Mouse (Mus musculus): Measurements from ENCODE around the gene Vwa3a. TPM values are rescaled to one million over a fixed set of nuclear protein-coding genes. Genes with fewer than 3 reads are reported as not detected.

The Vwa3a gene
- total and polyA plus RNA-seq, 2 experiments from 2014 or later = 1.6 to 2.4 TPM

DNA sequence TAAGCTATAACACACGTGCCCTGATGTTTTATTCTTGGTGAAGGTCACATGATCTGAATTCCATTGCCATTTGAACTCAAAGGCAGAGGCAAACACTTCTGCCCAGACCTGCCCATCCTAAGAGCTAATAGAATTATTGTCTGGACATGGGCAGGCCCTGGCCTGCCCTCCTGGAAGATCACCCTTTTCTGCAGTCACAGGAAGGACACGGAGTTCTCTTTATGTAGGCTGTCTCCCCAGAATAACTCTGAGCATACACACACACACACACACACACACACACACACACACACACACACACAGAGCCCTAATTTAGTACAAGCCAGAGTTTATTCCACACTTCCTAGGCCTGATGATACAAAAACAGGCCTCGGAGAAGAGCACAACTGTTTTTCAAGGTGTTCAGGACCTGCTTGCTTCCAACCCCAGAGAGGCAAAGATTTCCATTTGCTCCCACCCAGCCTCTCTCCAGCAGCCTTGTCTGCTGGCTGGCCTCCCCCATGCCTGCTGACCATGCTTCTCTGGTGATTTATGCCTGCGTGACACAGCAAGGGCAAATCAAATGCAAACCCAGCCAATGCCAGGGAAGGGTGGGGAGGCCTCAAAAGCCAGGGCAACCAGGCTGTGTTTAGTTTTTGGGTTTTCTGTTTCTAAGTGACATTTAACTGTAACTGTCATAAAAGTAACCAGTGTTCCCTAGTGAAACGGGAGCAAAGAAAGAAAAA is 99.5 kb downstream of the Vwa3a start:
- WGBS = 74% methylated on average over 5 of the region's 5 CpGs
- no peak overlapping the region for H3K4me3 ChIP-seq (ENCODE audit: low read length)
- no peak overlapping the region for H3K27ac ChIP-seq
- H3K9ac ChIP-seq (replicated peaks; ENCODE audit: low read length) = no peak overlapping the region
- H3K27me3 ChIP-seq (ENCODE audit: insufficient read depth, low read length) = no peaks in the 10 kb centered on the region
- ATAC-seq (no peak), DNase-seq (ENCODE audit: low spot score) (no peak)
- TF ChIP-seq CTCF (IDR thresholded peaks at IDR 0.05; ENCODE audit: low read depth) = no peak
- H3K4me1 ChIP-seq (ENCODE audit: insufficient read depth, low read length) = peaks cover 2% of the 10 kb centered on the region; the same call in 1 of the 2 replicates
- H3K4me2 ChIP-seq (ENCODE audit: low read depth, low read length) = no peak overlapping the region
- H3K36me3 ChIP-seq (ENCODE audit: insufficient read depth, low read length) = no peaks in the 10 kb centered on the region
- H3K9me3 ChIP-seq (ENCODE audit: low read length) = no peaks in the 10 kb centered on the region

DNA sequence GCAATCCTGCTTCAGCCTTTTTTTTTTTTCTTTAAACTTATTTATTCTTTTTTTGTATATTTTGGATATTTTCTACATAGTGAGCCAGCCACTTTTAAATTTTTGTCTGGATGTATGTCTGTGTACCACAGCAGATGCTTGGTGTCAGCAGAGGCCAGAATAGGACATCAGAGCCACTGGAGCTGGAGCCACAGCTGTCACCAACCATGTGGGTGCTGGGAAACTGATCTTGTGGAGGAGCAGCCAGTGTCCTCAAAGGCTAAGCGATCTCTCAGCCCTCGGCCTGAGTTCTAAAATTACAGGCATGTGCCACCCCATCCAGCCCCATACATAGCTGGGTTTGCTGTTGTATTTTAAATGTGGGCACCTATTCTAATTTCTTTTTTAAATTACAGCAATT is 100.7 kb downstream of the Vwa3a start:
- no peak overlapping the region for H3K9ac ChIP-seq (replicated peaks; ENCODE audit: low read length)
- DNase-seq (ENCODE audit: low spot score) = no peak
- H3K4me3 ChIP-seq (ENCODE audit: low read length) = no peak overlapping the region
- no peaks in the 10 kb centered on the region for H3K9me3 ChIP-seq (ENCODE audit: low read length)
- no peak overlapping the region for H3K4me2 ChIP-seq (ENCODE audit: low read depth, low read length)
- no peak overlapping the region for H3K27ac ChIP-seq
- H3K27me3 ChIP-seq (ENCODE audit: insufficient read depth, low read length) = no peaks in the 10 kb centered on the region
- no peak for TF ChIP-seq CTCF (IDR thresholded peaks at IDR 0.05; ENCODE audit: low read depth)
- WGBS = 82% methylated on average over 2 of the region's 2 CpGs
- no peaks in the 10 kb centered on the region for H3K36me3 ChIP-seq (ENCODE audit: insufficient read depth, low read length)
- ATAC-seq = no peak
- peaks cover 14% of the 10 kb centered on the region; the same call in 1 of the 2 replicates for H3K4me1 ChIP-seq (ENCODE audit: insufficient read depth, low read length)

DNA sequence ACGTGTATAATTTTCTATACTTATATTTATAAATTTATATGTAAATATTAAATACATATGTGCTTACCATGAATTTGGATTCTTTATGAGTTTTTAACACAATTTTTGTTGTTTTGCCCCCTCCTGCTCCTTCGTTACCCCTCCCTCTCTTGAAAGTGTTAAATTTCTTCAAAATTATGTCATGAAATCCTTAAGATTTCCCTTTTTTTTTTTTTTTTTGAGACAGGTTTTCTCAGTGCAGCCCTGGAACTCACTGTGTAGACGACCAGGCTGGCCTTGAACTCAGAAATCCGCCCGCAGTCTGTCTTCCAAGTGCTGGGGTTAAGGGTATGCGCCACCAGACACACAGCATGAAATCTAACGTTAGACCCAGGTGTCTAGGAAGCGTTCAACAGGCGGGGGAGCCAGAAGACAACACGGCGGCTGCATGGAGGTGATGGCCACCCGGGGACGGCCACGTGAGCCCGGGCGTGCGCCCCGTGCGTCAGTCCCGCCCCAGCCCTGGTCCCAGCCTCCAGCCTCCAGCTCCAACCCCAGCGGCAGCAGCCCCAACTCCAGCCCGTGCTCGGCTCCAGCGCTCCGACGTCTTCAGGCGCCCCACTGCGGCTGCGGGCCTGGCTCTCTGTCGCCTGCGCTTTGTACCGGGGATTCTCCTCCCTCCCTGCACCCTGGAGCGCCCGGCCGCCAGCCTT is 103.4 kb downstream of the Vwa3a start, which contains the start of gene Eef2k:
Gene Eef2k (plus strand): TSS at position 487 of the 692 bp plus-strand sequence.
- DNase-seq (ENCODE audit: low spot score) = peak; percentile 90
- no peak for TF ChIP-seq CTCF (IDR thresholded peaks at IDR 0.05; ENCODE audit: low read depth)
- Histone ChIP-seq H3K27ac (peak within 1 kb of the TSS; percentile 98), H3K4me2 (ENCODE audit: low read depth, low read length) (peak within 1 kb of the TSS; percentile 81), H3K27me3 (ENCODE audit: insufficient read depth, low read length) (no peaks in the 10 kb centered on the region), H3K36me3 (ENCODE audit: insufficient read depth, low read length) (no peaks in the 10 kb centered on the region), H3K9ac (replicated peaks; ENCODE audit: low read length) (peak within 1 kb of the TSS; percentile 94), H3K4me1 (ENCODE audit: insufficient read depth, low read length) (peaks cover 14% of the 10 kb centered on the region; the same call in 1 of the 2 replicates), H3K4me3 (ENCODE audit: low read length) (peak within 1 kb of the TSS; percentile 82), H3K9me3 (ENCODE audit: low read length) (no peaks in the 10 kb centered on the region)
- WGBS = 3% methylated on average over 33 of the region's 35 CpGs
- ATAC-seq = peak; percentile 92

DNA sequence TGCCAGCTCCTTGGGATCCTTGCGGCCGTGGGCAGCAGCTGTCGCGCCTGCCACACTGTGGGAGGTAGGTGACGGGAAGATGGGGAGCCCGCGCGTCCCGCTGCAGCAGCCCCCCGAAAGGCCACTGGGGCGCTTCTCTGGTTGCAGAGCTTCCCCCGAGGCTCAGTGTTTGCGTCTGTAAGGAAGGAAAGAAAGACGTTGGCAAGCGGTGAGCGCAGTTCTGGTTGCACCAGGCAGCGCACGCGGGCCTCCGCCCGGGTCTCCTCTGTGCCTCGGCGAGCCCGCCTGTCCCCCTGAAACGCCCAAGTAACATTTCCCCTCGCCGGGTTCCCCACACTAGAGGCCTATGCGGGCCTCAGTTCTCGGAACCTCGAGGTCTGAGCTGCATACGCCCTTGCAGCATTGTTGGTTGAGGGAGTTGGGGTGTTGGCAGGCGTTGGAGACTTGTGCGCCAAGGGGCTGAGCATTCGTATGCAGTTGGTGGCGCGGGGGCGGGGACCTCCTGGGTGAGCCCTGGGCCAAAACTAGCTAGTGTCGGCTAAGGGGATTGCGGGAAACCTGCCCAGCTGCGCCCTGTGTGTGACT is 104.0 kb downstream of the Vwa3a start:
- peak; percentile 89 for ATAC-seq
- Histone ChIP-seq H3K4me1 (ENCODE audit: insufficient read depth, low read length) (peaks cover 14% of the 10 kb centered on the region; the same call in 1 of the 2 replicates), H3K27me3 (ENCODE audit: insufficient read depth, low read length) (no peaks in the 10 kb centered on the region), H3K27ac (peak overlapping the region; percentile 98), H3K36me3 (ENCODE audit: insufficient read depth, low read length) (no peaks in the 10 kb centered on the region), H3K4me3 (ENCODE audit: low read length) (peak overlapping the region; percentile 82), H3K9ac (replicated peaks; ENCODE audit: low read length) (peak overlapping the region; percentile 94), H3K4me2 (ENCODE audit: low read depth, low read length) (peak overlapping the region; percentile 81), H3K9me3 (ENCODE audit: low read length) (no peaks in the 10 kb centered on the region)
- WGBS = 0% methylated on average over 40 of the region's 40 CpGs
- TF ChIP-seq CTCF (IDR thresholded peaks at IDR 0.05; ENCODE audit: low read depth) = peak; percentile 17; the same call in 1 of the 2 replicates
- peak; percentile 93 for DNase-seq (ENCODE audit: low spot score)

DNA sequence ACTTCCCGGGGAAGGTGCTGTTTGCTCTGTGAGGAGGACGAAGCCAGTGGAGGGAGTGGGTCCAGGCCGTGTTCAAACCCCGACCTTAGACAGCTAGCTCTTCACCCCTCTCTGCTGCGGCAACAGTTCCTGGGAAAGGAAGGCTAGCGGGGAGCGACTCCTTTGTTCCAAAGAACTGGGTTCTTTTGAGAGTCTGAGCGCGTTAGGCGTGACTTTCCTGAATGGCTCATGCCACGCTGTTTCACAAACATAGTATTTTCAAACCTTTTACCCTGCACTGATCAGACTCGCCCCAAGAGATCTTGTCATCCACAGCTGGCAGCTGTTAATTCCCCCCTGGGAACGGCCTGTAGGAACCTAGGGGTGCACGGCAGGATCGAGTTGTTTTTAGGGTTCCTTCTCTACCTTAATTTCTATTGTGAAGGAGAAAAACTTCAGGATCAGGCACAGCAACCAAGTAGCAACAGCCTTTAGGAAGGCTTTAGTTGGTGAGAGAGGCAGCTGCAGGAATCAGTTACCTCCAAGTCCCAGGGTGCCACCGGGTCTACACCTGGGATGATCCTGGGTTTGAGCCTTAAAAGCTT is 104.8 kb downstream of the Vwa3a start:
- ATAC-seq (no peak; the same call in 1 of the 2 replicates), DNase-seq (ENCODE audit: low spot score) (peak; percentile 50)
- 2% methylated on average over 16 of the region's 16 CpGs for WGBS
- peaks cover 14% of the 10 kb centered on the region; the same call in 1 of the 2 replicates for H3K4me1 ChIP-seq (ENCODE audit: insufficient read depth, low read length)
- H3K4me2 ChIP-seq (ENCODE audit: low read depth, low read length) = peak overlapping the region; percentile 81
- H3K9ac ChIP-seq (replicated peaks; ENCODE audit: low read length) = peak overlapping the region; percentile 94
- H3K9me3 ChIP-seq (ENCODE audit: low read length) = no peaks in the 10 kb centered on the region
- no peaks in the 10 kb centered on the region for H3K27me3 ChIP-seq (ENCODE audit: insufficient read depth, low read length)
- peak overlapping the region; percentile 82 for H3K4me3 ChIP-seq (ENCODE audit: low read length)
- peak overlapping the region; percentile 98 for H3K27ac ChIP-seq
- no peak for TF ChIP-seq CTCF (IDR thresholded peaks at IDR 0.05; ENCODE audit: low read depth)
- no peaks in the 10 kb centered on the region for H3K36me3 ChIP-seq (ENCODE audit: insufficient read depth, low read length)

DNA sequence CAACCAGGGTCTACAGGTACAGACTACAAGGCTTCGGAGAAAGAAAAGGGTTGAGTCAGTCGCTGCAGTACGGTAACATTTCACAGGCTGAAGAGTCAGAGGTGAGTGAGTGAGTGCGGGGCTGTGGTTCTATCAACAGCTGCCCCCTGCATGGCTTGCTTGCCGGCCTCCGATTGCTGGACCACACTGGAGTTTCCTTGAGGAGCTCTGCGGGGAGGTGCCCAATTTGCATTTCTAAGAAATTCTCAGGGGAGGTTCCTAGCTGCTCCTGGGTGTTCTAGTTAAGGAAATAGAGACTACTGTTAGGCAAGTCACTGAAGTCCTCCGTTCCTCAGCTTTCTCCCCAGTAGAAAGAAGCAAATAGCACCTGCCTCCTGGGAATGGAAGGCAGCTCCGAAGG is 105.6 kb downstream of the Vwa3a start:
- Histone ChIP-seq H3K4me2 (ENCODE audit: low read depth, low read length) (peak overlapping the region; percentile 81), H3K36me3 (ENCODE audit: insufficient read depth, low read length) (no peaks in the 10 kb centered on the region), H3K27ac (no peak overlapping the region), H3K4me3 (ENCODE audit: low read length) (peak overlapping the region; percentile 82), H3K27me3 (ENCODE audit: insufficient read depth, low read length) (no peaks in the 10 kb centered on the region), H3K4me1 (ENCODE audit: insufficient read depth, low read length) (peaks cover 14% of the 10 kb centered on the region; the same call in 1 of the 2 replicates), H3K9ac (replicated peaks; ENCODE audit: low read length) (peak overlapping the region; percentile 94; the same call in 1 of the 2 replicates), H3K9me3 (ENCODE audit: low read length) (no peaks in the 10 kb centered on the region)
- no peak for TF ChIP-seq CTCF (IDR thresholded peaks at IDR 0.05; ENCODE audit: low read depth)
- DNase-seq (ENCODE audit: low spot score) (no peak), ATAC-seq (no peak)
- WGBS = 12% methylated on average over 9 of the region's 9 CpGs

Measured in hindbrain, postnatal 0 days (tissue).